Mouse (Mus musculus) forebrain, embryonic 14.5 days (tissue): ENCODE measurements around the gene Mapkap1. TPM values are rescaled to one million over a fixed set of nuclear protein-coding genes. Genes with fewer than 3 reads are reported as not detected.

Experiments
- ATAC-seq: fragments of 200-750 bp; cut with Nextera tagmentation; 2 replicates; pipeline ENCODE4 v1.8.0; 2017; ENCODE audit warnings: mild to moderate bottlenecking, moderate library complexity
- DNase-seq: peaks from one replicate; pipeline ENCODE4 v3.0.0-alpha.2; 2015; ENCODE audit warnings: low spot score
- H3K27ac ChIP-seq: fragments of 300-500 bp; sonication (generic); 2 replicates; pipeline ENCODE4 v1.5.1; 2014; ENCODE audit warnings: low read depth, mild to moderate bottlenecking, control low read depth, low read length, moderate library complexity
- H3K27me3 ChIP-seq: fragments of 300-500 bp; sonication (generic); replicated peaks from 2 replicates; pipeline ENCODE4 v1.6.1; 2014; ENCODE audit warnings: low read length, control low read depth, mixed read lengths; ENCODE audit not compliant: control insufficient read depth, insufficient read depth
- H3K36me3 ChIP-seq: fragments of 300-500 bp; sonication (generic); 2 replicates; pipeline ENCODE4 v1.6.1; 2014; ENCODE audit warnings: low read length, control low read depth; ENCODE audit not compliant: control insufficient read depth, insufficient read depth
- H3K4me1 ChIP-seq: fragments of 300-500 bp; sonication (generic); 2 replicates; pipeline ENCODE4 v1.6.1; 2014; ENCODE audit warnings: antibody characterized with exemption, low read length, control low read depth; ENCODE audit not compliant: control insufficient read depth, insufficient read depth
- H3K4me2 ChIP-seq: fragments of 300-500 bp; sonication (generic); 2 replicates; pipeline ENCODE4 v1.6.1; 2014; ENCODE audit warnings: mild to moderate bottlenecking, control low read depth, low read length
- H3K4me3 ChIP-seq: fragments of 300-500 bp; sonication (generic); 2 replicates; pipeline ENCODE4 v1.5.1; 2014; ENCODE audit warnings: low read depth, low read length, control low read depth
- H3K9ac ChIP-seq: fragments of 300-500 bp; sonication (generic); 2 replicates; pipeline ENCODE4 v1.6.1; 2014; ENCODE audit warnings: mild to moderate bottlenecking, low read length, control low read depth, moderate library complexity
- H3K9me3 ChIP-seq: fragments of 300-500 bp; sonication (generic); replicated peaks from 2 replicates; pipeline ENCODE4 v1.6.1; 2016; ENCODE audit warnings: low read length, control low read depth, mixed read lengths; ENCODE audit not compliant: control insufficient read depth
- WGBS: fragments of 180-500 bp; shearing (Covaris S2); extraction: QIAGEN DNeasy Blood & Tissue Kit; methylation state at CpG from one replicate; pipeline ENCODE4 v1.1.7; 2014; 5-methylcytosine and 5-hydroxymethylcytosine counted together
- polyA plus RNA-seq: library from polyadenylated mRNA; unstranded; fragments of >200 nt; fragmentation: Nextera tagmentation; extraction: Ambion mirVana; gene quantifications from 2 replicates; pipeline ENCODE4 v1.2.1, GENCODE M21; 2014

Gene Mapkap1
- polyA plus RNA-seq, 1 experiment from 2014 or later, result 105 TPM

DNA sequence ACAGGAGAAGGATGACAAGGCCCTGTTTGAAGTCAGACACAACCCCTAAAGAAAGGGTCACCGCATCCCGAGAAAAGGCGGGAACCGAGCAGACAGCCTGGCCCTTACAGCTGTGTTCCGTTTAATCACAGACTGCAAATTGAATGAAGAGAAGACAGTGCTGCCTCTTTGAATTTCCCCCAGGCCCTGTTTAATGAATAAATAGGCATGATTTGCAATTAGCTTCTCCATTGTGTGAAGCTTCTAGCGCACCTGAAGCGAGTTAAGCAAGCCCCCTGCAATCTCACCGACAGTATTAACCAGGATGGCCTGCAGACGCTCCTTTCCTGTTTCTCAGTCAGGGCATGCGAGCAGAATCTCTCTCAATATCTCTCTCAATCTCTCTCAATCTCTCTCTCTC lies 261.2 kb downstream of the Mapkap1 start:
- no peak overlapping the region for H3K4me3 ChIP-seq
- no peak overlapping the region for H3K9ac ChIP-seq
- H3K9me3 ChIP-seq, result no peaks in the 10 kb centered on the region
- H3K36me3 ChIP-seq, result no peaks in the 10 kb centered on the region
- H3K27ac ChIP-seq, result no peak overlapping the region
- WGBS, result 14% methylated on average over 10 of the region's 10 CpGs
- DNase-seq (peak; percentile 44), ATAC-seq (no peak)
- H3K4me2 ChIP-seq, result no peak overlapping the region
- H3K4me1 ChIP-seq, result peaks cover 6% of the 10 kb centered on the region; the same call in 1 of the 2 replicates
- no peaks in the 10 kb centered on the region for H3K27me3 ChIP-seq

GRCm38 (mm10) chr2:34668440-34669191 lies 262.0 kb downstream of the Mapkap1 start:
- H3K4me2 ChIP-seq, result no peak overlapping the region

DNA sequence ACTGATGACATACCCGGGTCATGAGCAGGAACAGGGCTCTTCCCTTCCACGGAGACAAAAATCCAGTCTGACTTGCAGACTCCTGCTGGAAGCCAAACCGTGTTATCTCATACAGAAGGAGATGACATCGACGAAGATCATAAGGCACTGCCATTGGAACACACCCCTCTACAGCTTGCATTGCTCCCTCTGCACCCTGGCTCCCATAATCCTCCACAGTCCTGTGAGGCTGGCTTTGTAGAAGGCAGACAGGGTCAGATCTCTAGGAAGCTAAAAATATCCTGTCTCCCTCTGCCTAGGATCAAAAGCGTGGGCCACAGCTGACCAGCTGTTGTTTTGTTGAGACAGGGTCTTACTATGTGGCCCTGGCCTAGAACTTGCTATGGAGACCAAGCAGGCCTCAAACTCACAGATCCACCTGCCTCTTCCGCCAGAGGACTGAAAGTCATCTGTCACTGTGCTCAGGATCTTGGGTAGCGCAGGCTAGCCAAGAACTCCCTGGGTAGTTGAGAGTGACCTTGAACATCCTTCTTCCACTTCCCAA lies 262.7 kb downstream of the Mapkap1 start:
- no peaks in the 10 kb centered on the region for H3K9me3 ChIP-seq
- H3K4me1 ChIP-seq, result peaks cover 6% of the 10 kb centered on the region; the same call in 1 of the 2 replicates
- no peak for DNase-seq
- H3K9ac ChIP-seq, result no peak overlapping the region
- ATAC-seq, result no peak
- no peaks in the 10 kb centered on the region for H3K36me3 ChIP-seq
- no peaks in the 10 kb centered on the region for H3K27me3 ChIP-seq
- WGBS, result 66% methylated on average over 8 of the region's 8 CpGs
- no peak overlapping the region for H3K4me2 ChIP-seq
- H3K4me3 ChIP-seq, result no peak overlapping the region
- H3K27ac ChIP-seq, result no peak overlapping the region

More at GRCm38 (mm10) chr2:34668440-34669191, 262.0 kb downstream of the Mapkap1 start:
- Histone ChIP-seq H3K9ac (peak overlapping the region; percentile 13; the same call in 1 of the 2 replicates), H3K36me3 (no peaks in the 10 kb centered on the region), H3K27me3 (no peaks in the 10 kb centered on the region), H3K9me3 (no peaks in the 10 kb centered on the region), H3K4me1 (peaks cover 6% of the 10 kb centered on the region; the same call in 1 of the 2 replicates), H3K27ac (0 out of 2 replicates have a peak overlapping the region, but pooled peaks have one; percentile 9), H3K4me3 (no peak overlapping the region)
- 57% methylated on average over 17 of the region's 17 CpGs for WGBS
- DNase-seq (peak; percentile 58), ATAC-seq (no peak)

DNA sequence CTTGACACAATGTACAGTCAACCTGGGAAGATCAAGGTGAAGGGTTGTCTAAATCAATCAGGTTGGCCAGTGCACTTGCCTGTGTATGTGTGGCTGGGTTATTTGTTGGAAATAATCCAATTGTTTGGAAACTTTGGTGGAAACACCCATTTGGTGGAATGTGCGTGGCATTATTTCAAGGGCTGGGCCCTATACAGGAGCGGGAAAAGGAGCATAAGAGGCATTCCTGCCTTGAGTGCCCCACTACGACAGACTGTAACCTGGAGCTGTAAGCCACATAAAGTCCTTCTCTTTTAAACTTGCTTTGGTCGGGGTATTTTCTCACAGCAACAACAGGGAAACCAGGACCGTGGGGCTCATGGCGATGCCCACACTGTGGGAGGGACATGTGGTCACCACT lies 263.9 kb downstream of the Mapkap1 start:
- H3K4me3 ChIP-seq, result no peak overlapping the region
- no peak overlapping the region for H3K4me2 ChIP-seq
- no peaks in the 10 kb centered on the region for H3K9me3 ChIP-seq
- ATAC-seq (no peak), DNase-seq (no peak)
- H3K27me3 ChIP-seq, result no peaks in the 10 kb centered on the region
- WGBS, result 78% methylated on average over 6 of the region's 6 CpGs
- H3K4me1 ChIP-seq, result peaks cover 6% of the 10 kb centered on the region; the same call in 1 of the 2 replicates
- H3K36me3 ChIP-seq, result peaks cover 10% of the 10 kb centered on the region
- H3K27ac ChIP-seq, result no peak overlapping the region
- H3K9ac ChIP-seq, result no peak overlapping the region

- DNase-seq (peak; percentile 74), ATAC-seq (peak; percentile 66)
- H3K27me3 ChIP-seq, result no peaks in the 10 kb centered on the region
- WGBS, result 28% methylated on average over 31 of the region's 31 CpGs
- peaks cover 16% of the 10 kb centered on the region for H3K36me3 ChIP-seq
- peak overlapping the region; percentile 36 for H3K4me3 ChIP-seq
- H3K9me3 ChIP-seq, result no peaks in the 10 kb centered on the region
- peak overlapping the region; percentile 66 for H3K4me2 ChIP-seq
- 0 out of 2 replicates have a peak overlapping the region, but pooled peaks have one; percentile 39 for H3K27ac ChIP-seq
- H3K4me1 ChIP-seq, result peaks cover 6% of the 10 kb centered on the region; the same call in 1 of the 2 replicates
- H3K9ac ChIP-seq, result peak overlapping the region; percentile 64
Measured at GRCm38 (mm10) chr2:34671385-34672026, 264.9 kb downstream of the Mapkap1 start.

DNA sequence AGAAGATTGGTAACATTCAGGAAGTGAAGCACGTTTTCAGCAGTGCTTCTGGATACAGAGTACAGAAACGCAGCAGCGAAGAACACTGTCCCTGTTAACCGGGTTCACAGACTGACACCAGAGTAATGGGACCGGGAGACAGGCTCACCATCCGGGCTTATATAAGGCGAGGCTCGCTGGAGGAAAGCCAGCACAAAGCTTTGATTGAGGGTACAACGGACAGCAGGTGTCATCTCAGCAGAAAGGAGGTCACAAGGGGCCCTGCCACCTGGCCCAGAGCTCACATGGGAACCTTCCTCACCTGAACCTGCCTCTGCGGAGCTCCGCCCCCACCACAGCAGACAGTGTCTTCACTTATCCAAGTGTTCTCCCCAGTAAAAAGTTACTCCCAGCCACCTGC lies 267.3 kb downstream of the Mapkap1 start:
- Histone ChIP-seq H3K27ac (no peak overlapping the region), H3K4me2 (no peak overlapping the region), H3K4me3 (no peak overlapping the region), H3K36me3 (peaks cover 39% of the 10 kb centered on the region), H3K9me3 (no peaks in the 10 kb centered on the region), H3K9ac (no peak overlapping the region), H3K27me3 (no peaks in the 10 kb centered on the region), H3K4me1 (no peaks in the 10 kb centered on the region)
- no peak for DNase-seq
- WGBS, result 90% methylated on average over 11 of the region's 11 CpGs
- no peak for ATAC-seq

Other genes starting within 250 kb of the Mapkap1 start
- 60.3 and 61.9 TPM in 2 replicates for gene Pbx3, start 33.6 kb upstream of the Mapkap1 start, polyA plus RNA-seq